Mouse (Mus musculus) midbrain, embryonic 16.5 days (tissue): ENCODE measurements at regions not wholly inside any gene's neighbourhood (a gene's known extent, or its start where the extent isn't known, plus 50 kb on each side); places are given as distances from the start of the nearest gene placed in this dataset.

Source experiments
- ATAC-seq: fragments of 200-750 bp; cut with Nextera tagmentation; 2 replicates; pipeline ENCODE4 v1.8.0; 2017; ENCODE audit warnings: moderate TSS enrichment
- H3K27ac ChIP-seq: fragments of 300-500 bp; sonication (generic); 2 replicates; pipeline ENCODE4 v1.5.1; 2014; ENCODE audit warnings: mild to moderate bottlenecking, low read length, mixed read lengths
- H3K27me3 ChIP-seq: fragments of 300-500 bp; sonication (generic); 2 replicates; pipeline ENCODE4 v1.6.1; 2014; ENCODE audit warnings: low read depth, low read length, mixed read lengths; ENCODE audit not compliant: control insufficient read depth, insufficient read depth
- H3K36me3 ChIP-seq: fragments of 300-500 bp; sonication (generic); 2 replicates; pipeline ENCODE4 v1.6.1; 2014; ENCODE audit warnings: mild to moderate bottlenecking, low read length, moderate library complexity, mixed read lengths; ENCODE audit not compliant: control insufficient read depth, insufficient read depth
- H3K4me1 ChIP-seq: fragments of 300-500 bp; sonication (generic); 2 replicates; pipeline ENCODE4 v1.6.1; 2014; ENCODE audit warnings: mild to moderate bottlenecking, low read length, mixed read lengths; ENCODE audit not compliant: control insufficient read depth, insufficient read depth
- H3K4me2 ChIP-seq: fragments of 300-500 bp; sonication (generic); 2 replicates; pipeline ENCODE4 v1.6.1; 2014; ENCODE audit warnings: mild to moderate bottlenecking, low read length, mixed read lengths
- H3K4me3 ChIP-seq: fragments of 300-500 bp; sonication (generic); 2 replicates; pipeline ENCODE4 v1.5.1; 2014; ENCODE audit warnings: low read depth, mild to moderate bottlenecking, low read length, moderate library complexity, mixed read lengths
- H3K9ac ChIP-seq: fragments of 300-500 bp; sonication (generic); 2 replicates; pipeline ENCODE4 v1.6.1; 2014; ENCODE audit warnings: low read depth, low read length, mixed read lengths
- H3K9me3 ChIP-seq: fragments of 300-500 bp; sonication (generic); replicated peaks from 2 replicates; pipeline ENCODE4 v1.6.1; 2014; ENCODE audit warnings: mild to moderate bottlenecking, low read length, mixed read lengths; ENCODE audit not compliant: control insufficient read depth, poor library complexity, severe bottlenecking
- WGBS: fragments of 180-500 bp; shearing (Covaris S2); extraction: QIAGEN DNeasy Blood & Tissue Kit; methylation state at CpG from one replicate; pipeline ENCODE4 v1.1.7; 2014; 5-methylcytosine and 5-hydroxymethylcytosine counted together

- Histone ChIP-seq H3K27me3 (no peaks in the 10 kb centered on the region), H3K4me3 (no peak overlapping the region), H3K9me3 (no peaks in the 10 kb centered on the region), H3K4me1 (peaks cover 5% of the 10 kb centered on the region; the same call in 1 of the 2 replicates), H3K4me2 (no peak overlapping the region), H3K27ac (no peak overlapping the region), H3K9ac (no peak overlapping the region), H3K36me3 (no peaks in the 10 kb centered on the region)
- ATAC-seq, result no peak
- WGBS, result 71% methylated on average over 5 of the region's 5 CpGs
Measured at GRCm38 (mm10) chr13:71214776-71215175, 373.2 kb upstream of the Adamts16 start.

- no peaks in the 10 kb centered on the region for H3K36me3 ChIP-seq
- H3K4me1 ChIP-seq, result peaks cover 5% of the 10 kb centered on the region; the same call in 1 of the 2 replicates
- H3K27me3 ChIP-seq, result no peaks in the 10 kb centered on the region
- no peak overlapping the region for H3K4me3 ChIP-seq
- no peaks in the 10 kb centered on the region for H3K9me3 ChIP-seq
- H3K27ac ChIP-seq, result no peak overlapping the region
- H3K4me2 ChIP-seq, result no peak overlapping the region
- no peak overlapping the region for H3K9ac ChIP-seq
- peak; percentile 68 for ATAC-seq
- 28% methylated on average over 4 of the region's 4 CpGs for WGBS
Measured at GRCm38 (mm10) chr13:71211363-71211762, 369.8 kb upstream of the Adamts16 start.

DNA sequence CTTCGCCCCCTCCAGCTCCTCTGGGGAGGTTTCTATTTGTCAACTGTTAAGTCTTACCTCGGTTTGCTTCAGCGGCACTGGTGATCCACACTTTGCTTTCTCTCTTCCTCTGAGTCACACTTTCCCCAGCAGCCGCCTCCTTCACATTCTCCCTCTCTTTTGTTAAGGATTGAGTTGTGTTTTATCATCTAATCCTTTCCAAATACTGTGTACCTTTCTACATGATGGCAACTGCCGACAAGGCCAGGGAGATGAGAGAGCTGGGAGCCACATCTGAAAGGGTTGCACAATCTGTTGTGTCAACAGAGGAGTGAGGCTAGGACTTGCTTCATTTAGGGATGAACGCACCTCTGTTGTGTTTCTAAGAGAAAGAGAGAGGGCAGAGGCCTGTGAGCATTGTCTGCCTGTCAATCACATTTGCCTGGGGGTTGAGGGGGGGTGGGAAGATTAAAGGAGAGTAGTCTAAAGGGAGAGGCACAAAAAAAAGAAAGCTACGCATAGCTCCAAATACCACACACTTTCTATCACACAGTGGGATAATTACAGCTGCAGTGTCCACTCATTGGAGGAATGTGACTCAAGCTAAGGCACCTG is 369.1 kb upstream of the Adamts16 start:
- no peaks in the 10 kb centered on the region for H3K9me3 ChIP-seq
- peaks cover 11% of the 10 kb centered on the region for H3K4me1 ChIP-seq
- 11% methylated on average over 7 of the region's 7 CpGs for WGBS
- H3K4me3 ChIP-seq, result no peak overlapping the region
- no peaks in the 10 kb centered on the region for H3K36me3 ChIP-seq
- no peak overlapping the region for H3K27ac ChIP-seq
- peak; percentile 58; the same call in 1 of the 2 replicates for ATAC-seq
- H3K4me2 ChIP-seq, result no peak overlapping the region
- H3K27me3 ChIP-seq, result no peaks in the 10 kb centered on the region
- no peak overlapping the region for H3K9ac ChIP-seq

DNA sequence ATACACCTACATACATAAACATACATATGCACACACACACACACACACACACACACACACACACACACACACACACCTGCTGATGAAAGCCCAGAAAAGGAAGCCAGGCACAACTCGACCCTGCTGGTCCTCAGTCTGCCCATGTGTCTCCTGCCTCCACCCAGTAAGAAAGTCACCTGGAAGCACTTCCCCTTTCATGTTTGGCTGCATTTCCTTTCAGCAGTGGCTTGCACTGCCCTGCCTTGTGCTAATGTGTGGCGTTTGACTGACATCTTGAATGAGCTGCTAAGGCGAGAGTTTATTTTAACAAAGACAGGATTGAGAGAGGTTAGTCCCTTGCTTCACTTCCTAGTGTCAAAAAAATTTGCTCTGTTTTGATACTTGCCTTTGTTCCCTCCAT is 364.1 kb upstream of the Adamts16 start:
- no peaks in the 10 kb centered on the region for H3K27me3 ChIP-seq
- H3K4me3 ChIP-seq, result no peak overlapping the region
- H3K27ac ChIP-seq, result no peak overlapping the region; the same call in 1 of the 2 replicates
- H3K9ac ChIP-seq, result no peak overlapping the region
- ATAC-seq, result peak; percentile 68
- 29% methylated on average over 3 of the region's 3 CpGs for WGBS
- H3K36me3 ChIP-seq, result no peaks in the 10 kb centered on the region
- H3K4me1 ChIP-seq, result peaks cover 9% of the 10 kb centered on the region
- no peak overlapping the region for H3K4me2 ChIP-seq
- H3K9me3 ChIP-seq, result no peaks in the 10 kb centered on the region

GRCm38 (mm10) chr13:71200656-71201055 is 359.0 kb upstream of the Adamts16 start:
- no peak for ATAC-seq
- 56% methylated on average over 3 of the region's 3 CpGs for WGBS

GRCm38 (mm10) chr13:71195675-71196074 is 354.1 kb upstream of the Adamts16 start:
- no peak for ATAC-seq
- Histone ChIP-seq H3K36me3 (no peaks in the 10 kb centered on the region), H3K27ac (no peak overlapping the region), H3K27me3 (no peaks in the 10 kb centered on the region), H3K9ac (no peak overlapping the region), H3K4me3 (no peak overlapping the region), H3K4me2 (no peak overlapping the region), H3K4me1 (no peaks in the 10 kb centered on the region), H3K9me3 (no peaks in the 10 kb centered on the region)
- WGBS, result 83% methylated on average over 4 of the region's 4 CpGs

More at GRCm38 (mm10) chr13:71200656-71201055, 359.0 kb upstream of the Adamts16 start:
- Histone ChIP-seq H3K9ac (no peak overlapping the region), H3K9me3 (no peaks in the 10 kb centered on the region), H3K4me1 (peaks cover 1% of the 10 kb centered on the region; the same call in 1 of the 2 replicates), H3K36me3 (no peaks in the 10 kb centered on the region), H3K27ac (no peak overlapping the region), H3K4me2 (no peak overlapping the region), H3K27me3 (no peaks in the 10 kb centered on the region), H3K4me3 (no peak overlapping the region)

DNA sequence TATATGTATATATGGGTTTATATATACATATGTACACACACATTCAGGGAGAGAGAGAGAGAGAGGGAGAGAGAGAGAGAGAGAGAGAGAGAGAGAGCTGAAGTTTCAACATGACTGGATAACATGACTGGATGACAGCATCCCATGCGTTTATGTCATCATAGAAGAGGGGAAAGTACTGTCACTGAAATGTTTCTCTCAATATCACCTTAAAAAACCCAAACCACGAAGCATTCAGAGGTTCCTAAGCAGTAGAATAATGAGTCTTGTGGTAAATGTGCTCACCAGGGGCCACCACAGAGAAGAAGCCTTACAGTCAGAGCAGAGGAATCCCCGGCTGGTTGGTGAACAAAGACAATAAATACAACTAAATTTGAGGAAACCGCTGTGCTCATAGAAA is 342.9 kb upstream of the Adamts16 start:
- H3K4me3 ChIP-seq, result no peak overlapping the region
- H3K36me3 ChIP-seq, result no peaks in the 10 kb centered on the region
- 81% methylated on average over 4 of the region's 4 CpGs for WGBS
- no peaks in the 10 kb centered on the region for H3K27me3 ChIP-seq
- ATAC-seq, result no peak
- H3K4me1 ChIP-seq, result no peaks in the 10 kb centered on the region
- no peaks in the 10 kb centered on the region for H3K9me3 ChIP-seq
- no peak overlapping the region for H3K9ac ChIP-seq
- no peak overlapping the region for H3K27ac ChIP-seq
- no peak overlapping the region for H3K4me2 ChIP-seq

GRCm38 (mm10) chr13:71179083-71179482 is 337.5 kb upstream of the Adamts16 start:
- H3K4me1 ChIP-seq, result no peaks in the 10 kb centered on the region
- H3K36me3 ChIP-seq, result no peaks in the 10 kb centered on the region
- no peak overlapping the region for H3K4me2 ChIP-seq
- H3K27me3 ChIP-seq, result no peaks in the 10 kb centered on the region
- H3K9ac ChIP-seq, result no peak overlapping the region
- no peak for ATAC-seq
- no peaks in the 10 kb centered on the region for H3K9me3 ChIP-seq
- no peak overlapping the region for H3K27ac ChIP-seq
- no peak overlapping the region for H3K4me3 ChIP-seq

GRCm38 (mm10) chr13:71174335-71174734 is 332.7 kb upstream of the Adamts16 start:
- H3K4me1 ChIP-seq, result no peaks in the 10 kb centered on the region
- no peaks in the 10 kb centered on the region for H3K36me3 ChIP-seq
- no peak overlapping the region for H3K4me3 ChIP-seq
- no peaks in the 10 kb centered on the region for H3K27me3 ChIP-seq
- no peaks in the 10 kb centered on the region for H3K9me3 ChIP-seq
- no peak overlapping the region for H3K27ac ChIP-seq
- H3K4me2 ChIP-seq, result no peak overlapping the region
- ATAC-seq, result no peak
- H3K9ac ChIP-seq, result no peak overlapping the region
